Mouse (Mus musculus): ENCODE measurements around the gene Fam90a1b. TPM values are rescaled to one million over a fixed set of nuclear protein-coding genes. Genes with fewer than 3 reads are reported as not detected.

Gene Fam90a1b
- polyA plus RNA-seq (2017; shearing (Covaris generic)) = not detected

DNA sequence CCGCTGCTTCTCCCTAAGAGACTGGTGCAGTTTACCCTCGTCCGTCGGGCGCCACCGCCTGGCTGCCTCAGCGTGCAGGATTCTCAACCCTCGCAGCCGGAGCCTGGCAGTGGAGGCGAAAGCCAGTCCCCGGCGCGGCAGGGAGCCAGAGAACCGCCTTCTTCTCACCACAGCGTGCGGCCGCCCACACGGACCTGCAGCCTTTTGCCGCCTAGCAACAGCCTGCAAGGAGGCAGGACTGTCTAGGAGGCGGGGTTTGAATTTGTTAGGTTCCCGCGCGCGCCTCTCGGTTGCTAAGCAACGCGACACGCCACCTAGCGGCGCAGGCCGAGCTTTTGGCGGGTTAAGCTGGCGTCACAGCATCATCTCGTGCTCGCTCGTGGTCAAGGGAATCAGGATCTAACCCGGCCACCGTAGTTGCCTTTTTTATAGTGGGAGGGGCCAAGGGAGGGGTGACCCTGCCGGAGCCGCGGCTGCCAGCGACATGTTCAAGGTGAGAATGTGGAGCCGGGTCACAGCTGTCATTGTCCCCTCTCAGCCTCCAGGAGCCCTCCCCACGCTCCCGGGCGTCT is at the start of gene Fam90a1b, which contains the start of gene Apoo:
Gene Fam90a1b (minus strand): TSS at position 108 of the 572 bp plus-strand sequence.
Gene Apoo (plus strand): TSS at position 448 of the 572 bp plus-strand sequence.

Other genes starting within 250 kb of the Fam90a1b start
- 10 to 100 TPM; 31.3 to 33.3 TPM for gene Zfx, start 243.1 kb downstream of the Fam90a1b start, polyA plus RNA-seq (2017; shearing (Covaris generic))
- gene Eif2s3x, start 153.9 kb downstream of the Fam90a1b start, polyA plus RNA-seq (2017; shearing (Covaris generic)) = 10 to 100 TPM; 37.4 to 40.6 TPM
- gene Klhl15, start 132.2 kb downstream of the Fam90a1b start, polyA plus RNA-seq (2017; shearing (Covaris generic)) = 10 to 100 TPM; 12.2 to 14.9 TPM
- 10 to 100 TPM; 16.2 to 16.7 TPM for gene Apoo, start 340 bp upstream of the Fam90a1b start, polyA plus RNA-seq (2017; shearing (Covaris generic))
- 1 to 10 TPM; 2.9 to 9.3 TPM for gene Maged1, start 175.4 kb upstream of the Fam90a1b start, polyA plus RNA-seq (2017; shearing (Covaris generic))